Mouse (Mus musculus): ENCODE data around the gene Rnf144b.

The Rnf144b gene

GRCm38 (mm10) chr13:47121333-47121889 lies 1.0 kb upstream of the Rnf144b start:
- in situ Hi-C loops (cut with MboI, MseI), result no loop called here

- in situ Hi-C loops (cut with MboI, MseI), result no loop called here
Measured at GRCm38 (mm10) chr13:47124449-47124848, 2.0 kb downstream of the Rnf144b start.

GRCm38 (mm10) chr13:47124986-47125385 lies 2.5 kb downstream of the Rnf144b start:
- in situ Hi-C loops (cut with MboI, MseI), result no loop called here

GRCm38 (mm10) chr13:47125595-47125994 lies 3.1 kb downstream of the Rnf144b start:
- in situ Hi-C loops (cut with MboI, MseI), result no loop called here

- in situ Hi-C loops (cut with MboI, MseI), result no loop called here
Measured at GRCm38 (mm10) chr13:47129090-47129489, 6.6 kb downstream of the Rnf144b start.

- in situ Hi-C loops (cut with MboI, MseI), result no loop called here
Measured at GRCm38 (mm10) chr13:47133058-47133457, 10.6 kb downstream of the Rnf144b start.

- in situ Hi-C loops (cut with MboI, MseI), result no loop called here
Measured at GRCm38 (mm10) chr13:47134836-47135235, 12.4 kb downstream of the Rnf144b start.

- in situ Hi-C loops (cut with MboI, MseI), result no loop called here
Measured at GRCm38 (mm10) chr13:47135741-47136140, 13.3 kb downstream of the Rnf144b start.

- in situ Hi-C loops (cut with MboI, MseI), result no loop called here
Measured at GRCm38 (mm10) chr13:47142764-47143163, 20.3 kb downstream of the Rnf144b start.

GRCm38 (mm10) chr13:47145939-47146338 lies 23.5 kb downstream of the Rnf144b start:
- in situ Hi-C loops (cut with MboI, MseI), result no loop called here

- in situ Hi-C loops (cut with MboI, MseI), result no loop called here
Measured at GRCm38 (mm10) chr13:47146388-47146787, 23.9 kb downstream of the Rnf144b start.

- in situ Hi-C loops (cut with MboI, MseI), result no loop called here
Measured at GRCm38 (mm10) chr13:47148573-47148972, 26.1 kb downstream of the Rnf144b start.

GRCm38 (mm10) chr13:47149993-47150392 lies 27.5 kb downstream of the Rnf144b start:
- in situ Hi-C loops (cut with MboI, MseI), result no loop called here

- in situ Hi-C loops (cut with MboI, MseI), result no loop called here
Measured at GRCm38 (mm10) chr13:47151060-47151459, 28.6 kb downstream of the Rnf144b start.

- in situ Hi-C loops (cut with MboI, MseI), result no loop called here
Measured at GRCm38 (mm10) chr13:47152390-47152789, 29.9 kb downstream of the Rnf144b start.

GRCm38 (mm10) chr13:47153206-47153605 lies 30.8 kb downstream of the Rnf144b start:
- in situ Hi-C loops (cut with MboI, MseI), result no loop called here

- in situ Hi-C loops (cut with MboI, MseI), result loop anchor here (5.0 kb wide), 1 partner anchor 132 kb away; no protein-coding TSS in a partner anchor
Measured at GRCm38 (mm10) chr13:47154866-47155265, 32.4 kb downstream of the Rnf144b start.

GRCm38 (mm10) chr13:47156841-47157240 lies 34.4 kb downstream of the Rnf144b start:
- in situ Hi-C loops (cut with MboI, MseI), result loop anchor here (5.0 kb wide), 1 partner anchor 130 kb away; no protein-coding TSS in a partner anchor

- in situ Hi-C loops (cut with MboI, MseI), result no loop called here
Measured at GRCm38 (mm10) chr13:47162001-47162400, 39.5 kb downstream of the Rnf144b start.

GRCm38 (mm10) chr13:47164732-47165131 lies 42.3 kb downstream of the Rnf144b start:
- in situ Hi-C loops (cut with MboI, MseI), result no loop called here

- in situ Hi-C loops (cut with MboI, MseI), result no loop called here
Measured at GRCm38 (mm10) chr13:47165261-47165660, 42.8 kb downstream of the Rnf144b start.

- in situ Hi-C loops (cut with MboI, MseI), result no loop called here
Measured at GRCm38 (mm10) chr13:47168484-47168883, 46.0 kb downstream of the Rnf144b start.

- in situ Hi-C loops (cut with MboI, MseI), result loop anchor here (10.0 kb wide), 1 partner anchor 1275 kb away; no protein-coding TSS in a partner anchor
Measured at GRCm38 (mm10) chr13:47170026-47170425, 47.6 kb downstream of the Rnf144b start.

Measured in regulatory T cell (primary cell).